Mouse (Mus musculus) 3T3-L1 (cell line): ENCODE measurements around the gene Atoh8.

Source experiments
- DNase-seq: peaks from one replicate; pipeline ENCODE4 v3.0.0-alpha.2; 2015; ENCODE audit warnings: low read depth, low spot score

Atoh8 gene

DNA sequence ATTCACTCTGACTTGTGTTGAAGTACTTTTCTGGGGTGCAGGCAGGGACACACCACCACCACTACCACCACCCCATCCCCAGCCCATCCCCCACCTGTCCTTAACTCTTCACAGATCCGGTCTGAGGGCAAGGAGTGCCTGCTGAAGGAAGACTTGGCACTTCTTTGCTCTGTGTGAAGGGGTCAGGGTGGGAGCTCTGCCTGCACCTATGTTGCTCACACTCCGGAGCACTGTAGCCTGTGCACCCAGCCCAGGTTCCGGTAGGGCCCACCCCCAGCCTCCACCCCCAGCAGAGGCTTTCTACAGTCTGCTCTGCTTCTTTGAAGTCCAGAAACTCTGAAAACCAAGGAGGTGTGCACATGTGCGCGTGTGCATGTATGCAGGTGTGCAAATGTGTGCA is 44.8 kb downstream of the Atoh8 start:
- no peak for DNase-seq

DNA sequence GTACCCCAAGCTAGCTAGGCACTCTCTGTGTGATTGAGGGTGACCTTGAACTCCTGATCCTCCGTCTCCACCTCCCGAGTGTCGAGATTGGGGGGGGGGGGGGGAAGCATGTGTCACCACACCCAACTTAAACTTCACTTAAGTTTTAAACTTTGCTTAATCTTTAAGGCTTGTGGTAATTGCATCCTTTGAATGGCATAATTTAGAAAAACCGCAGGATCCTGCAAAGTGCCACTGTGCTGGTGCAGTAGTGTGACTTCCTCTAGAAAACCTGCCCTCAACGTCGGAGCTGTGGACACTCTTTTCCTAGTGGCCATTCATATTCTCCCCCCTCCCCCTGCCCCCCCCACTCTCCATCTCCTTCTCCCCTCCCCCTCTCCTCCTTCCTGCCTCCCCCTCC is 45.3 kb downstream of the Atoh8 start:
- DNase-seq = no peak

DNA sequence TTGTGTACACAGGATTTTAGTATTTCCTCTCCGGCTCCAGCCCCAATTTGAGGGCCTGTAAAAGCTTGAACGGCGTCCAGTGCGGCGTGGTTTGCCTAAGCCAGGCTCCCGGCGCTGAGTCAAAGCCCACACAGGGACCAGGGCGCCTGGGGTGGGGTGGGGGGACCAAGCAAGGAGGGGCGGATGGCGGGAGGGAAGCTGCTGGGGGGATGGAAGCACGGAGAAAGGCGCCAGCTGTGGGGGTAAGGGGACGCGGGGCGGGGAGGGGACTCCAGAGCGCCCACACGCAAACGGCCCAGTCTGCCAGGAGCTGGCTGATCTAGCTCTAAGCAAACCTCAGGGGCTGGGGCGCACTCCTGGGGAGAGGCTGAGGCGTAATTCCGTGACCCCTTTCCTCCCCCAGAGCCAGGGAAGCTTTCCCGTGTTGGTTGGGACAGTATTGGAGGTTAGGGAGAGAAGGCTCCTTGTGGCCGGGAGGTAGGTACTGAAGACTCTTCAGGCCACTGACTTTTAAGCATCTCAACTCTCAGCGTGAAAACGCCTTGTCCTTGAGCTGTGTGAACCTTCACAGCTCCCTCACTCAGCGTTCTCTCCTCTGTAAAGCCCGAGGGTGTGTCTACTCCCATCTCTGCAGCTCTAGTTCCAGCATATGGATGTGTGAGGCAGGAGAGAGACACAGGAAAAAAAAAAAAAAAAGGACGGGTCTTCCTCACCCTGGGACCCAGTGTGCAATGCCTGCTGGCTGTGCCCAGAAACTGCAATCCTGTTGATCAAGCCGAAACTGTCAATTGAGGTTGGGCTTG is 46.1 kb downstream of the Atoh8 start:
- peak; percentile 72 for DNase-seq

DNA sequence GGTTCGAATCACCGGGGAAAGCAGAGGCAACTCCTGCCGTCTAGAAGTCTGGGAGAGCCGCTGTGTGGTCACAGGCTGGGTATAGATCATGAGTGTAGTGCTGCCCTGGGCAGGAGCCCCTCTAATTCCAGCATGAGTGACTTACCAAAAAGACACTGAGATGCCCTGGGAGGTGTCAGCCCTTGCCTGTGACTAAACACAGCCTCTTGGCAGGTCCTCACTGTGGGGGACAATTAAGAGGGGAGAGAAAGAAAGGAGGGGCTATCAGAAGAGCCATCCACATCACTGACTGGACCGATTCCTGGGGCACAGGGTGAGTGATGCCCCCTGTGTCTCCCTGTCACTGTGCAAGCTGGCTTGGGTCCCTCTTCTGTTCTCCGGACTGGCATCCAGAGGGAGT is 48.6 kb downstream of the Atoh8 start:
- DNase-seq = no peak

DNA sequence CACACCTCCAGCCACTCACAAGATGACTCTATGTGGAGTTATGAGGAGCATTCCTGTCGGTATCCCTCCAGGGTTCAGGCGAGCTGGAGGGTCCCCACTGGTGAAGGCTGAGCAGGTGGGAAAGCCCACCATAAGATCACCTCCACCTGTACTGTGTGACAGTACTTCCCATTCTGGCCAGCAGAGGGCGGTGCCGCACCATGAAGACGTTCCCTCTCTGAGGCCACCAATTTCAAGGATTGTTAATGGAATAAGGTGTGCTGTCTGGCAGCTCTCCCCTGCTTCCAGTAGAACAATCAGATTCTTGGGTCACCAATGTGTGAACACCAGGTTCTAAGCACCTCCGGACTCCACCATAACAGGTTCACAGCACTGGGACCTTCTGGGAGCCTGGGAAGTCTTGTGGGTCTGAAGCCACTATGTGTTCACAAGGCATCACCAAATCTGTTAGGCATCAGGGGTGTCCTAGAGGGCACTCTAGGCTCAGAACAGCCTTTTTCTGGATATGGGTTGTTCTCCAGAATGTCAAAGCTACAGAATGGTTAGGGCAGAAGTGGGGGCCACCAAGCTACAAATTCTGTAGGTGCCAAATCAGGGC is 49.4 kb downstream of the Atoh8 start:
- peak; percentile 86 for DNase-seq

DNA sequence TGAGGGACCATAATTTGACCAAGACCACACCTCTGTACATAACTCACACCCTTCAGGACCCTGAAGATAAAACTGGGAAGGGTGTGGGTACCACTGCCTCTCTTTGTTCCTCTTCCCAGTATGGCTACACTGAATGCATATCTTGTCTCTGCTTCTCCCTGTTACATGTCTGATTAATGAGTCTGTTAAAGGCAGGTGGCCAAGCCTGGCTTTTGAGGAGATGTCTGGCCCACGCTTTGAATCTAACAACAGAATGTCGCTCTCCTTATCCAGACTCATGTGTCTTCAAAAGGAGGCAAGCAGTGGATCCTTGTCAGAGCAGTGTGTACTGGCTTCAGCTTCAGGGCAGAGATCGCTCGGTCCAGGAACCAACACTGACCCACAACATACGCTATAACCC is 50.8 kb downstream of the Atoh8 start:
- DNase-seq = no peak

DNA sequence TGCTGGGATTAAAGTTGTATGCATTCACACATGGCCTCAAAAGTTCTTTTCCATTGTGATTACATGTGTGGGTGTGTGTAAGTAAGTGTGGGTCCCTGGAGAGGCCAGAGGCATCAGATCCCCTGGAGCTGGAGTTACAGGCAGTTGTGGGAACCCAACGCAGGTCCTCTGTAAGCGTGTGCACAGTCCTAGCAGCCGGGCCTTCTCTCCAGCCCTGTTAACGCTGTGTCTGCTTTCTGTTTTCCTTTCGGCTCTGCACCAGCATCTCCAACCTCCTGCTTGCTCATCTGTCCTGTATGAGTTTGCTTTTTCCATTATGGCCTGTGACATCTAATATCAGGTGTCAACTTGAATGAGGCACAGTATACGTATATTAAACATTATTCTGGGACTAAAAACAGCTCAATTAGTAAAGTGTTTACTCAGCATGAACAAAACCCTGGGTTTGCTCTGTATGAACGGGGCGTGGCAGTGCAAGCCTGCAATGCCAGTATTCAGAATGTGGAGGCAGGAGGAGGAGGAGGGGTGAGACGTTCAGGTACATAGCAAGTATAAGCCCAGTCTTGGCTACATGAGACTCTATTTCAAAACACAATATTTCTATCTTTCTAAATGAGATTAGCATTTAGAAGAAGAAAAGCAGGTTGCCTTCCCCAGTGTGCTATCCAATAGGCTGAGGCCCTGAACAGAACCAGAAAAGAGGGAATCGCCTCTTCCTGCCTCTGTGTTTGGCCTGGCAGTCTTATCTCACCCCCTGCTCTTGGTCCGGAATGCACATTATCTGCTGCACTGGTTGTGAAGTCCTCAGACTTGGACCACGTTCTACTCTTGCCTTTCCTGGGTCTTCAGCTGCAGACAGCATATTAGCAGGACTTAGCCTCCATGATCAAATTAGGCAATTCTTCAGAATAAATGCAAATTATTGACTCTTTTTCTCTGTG is 55.5 kb downstream of the Atoh8 start:
- no peak for DNase-seq

DNA sequence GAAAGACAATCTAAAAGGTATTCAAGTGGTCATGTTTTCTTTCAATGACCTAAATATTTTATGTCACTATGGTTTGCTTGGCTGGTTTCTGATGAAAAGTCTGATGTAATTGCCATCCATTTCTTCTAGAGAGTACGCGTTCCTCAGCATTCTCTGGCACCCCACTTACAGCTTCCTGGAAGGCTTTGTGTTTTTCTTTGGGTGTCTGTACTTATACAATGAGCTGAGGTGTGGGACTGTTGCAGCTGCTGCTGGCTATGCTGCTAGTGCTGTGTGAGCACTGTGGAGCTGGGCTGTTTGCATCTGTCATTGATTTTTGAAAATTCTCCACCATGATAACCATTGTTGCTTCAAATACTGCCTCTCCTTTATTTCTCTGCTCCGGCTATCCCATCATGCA is 56.4 kb downstream of the Atoh8 start:
- no peak for DNase-seq

DNA sequence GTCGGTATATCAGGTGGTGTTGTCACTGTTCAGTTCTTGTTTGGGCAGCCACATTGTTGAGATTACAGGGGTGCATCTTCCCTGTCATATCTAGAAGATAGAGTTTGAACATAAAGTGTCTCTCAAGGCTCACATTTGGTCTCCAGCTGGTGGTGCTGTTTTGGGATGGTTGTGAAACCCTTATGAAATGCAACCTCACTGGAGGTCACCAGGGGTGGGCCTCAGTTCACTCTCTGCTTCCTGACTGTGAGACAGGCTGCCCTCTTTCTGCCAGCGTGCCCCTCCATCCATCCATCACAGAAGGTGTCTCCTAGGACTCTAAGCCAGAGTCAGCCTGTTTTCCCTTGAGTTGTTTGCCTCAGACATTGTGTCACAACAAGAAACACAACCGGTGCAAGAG is 58.0 kb downstream of the Atoh8 start:
- DNase-seq = no peak

DNA sequence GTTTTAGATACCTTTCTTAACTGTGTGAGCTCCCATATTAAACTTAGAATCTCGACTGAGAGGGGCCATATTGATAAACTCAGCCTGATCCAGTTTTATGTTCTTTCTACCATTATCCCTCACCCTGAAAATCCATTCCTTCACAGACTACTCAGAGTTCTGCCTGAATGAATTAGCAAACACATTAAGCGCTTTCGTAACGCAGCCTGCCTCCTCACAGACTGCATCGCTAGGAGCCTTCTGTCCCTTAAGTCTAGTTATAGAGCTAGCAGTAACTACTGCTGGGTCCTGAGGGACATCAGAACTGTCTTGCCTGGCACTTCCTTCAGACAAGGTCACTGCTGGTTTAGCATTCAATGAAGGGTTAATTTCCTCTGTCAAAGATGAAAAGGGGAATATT is 59.4 kb downstream of the Atoh8 start:
- no peak for DNase-seq

DNA sequence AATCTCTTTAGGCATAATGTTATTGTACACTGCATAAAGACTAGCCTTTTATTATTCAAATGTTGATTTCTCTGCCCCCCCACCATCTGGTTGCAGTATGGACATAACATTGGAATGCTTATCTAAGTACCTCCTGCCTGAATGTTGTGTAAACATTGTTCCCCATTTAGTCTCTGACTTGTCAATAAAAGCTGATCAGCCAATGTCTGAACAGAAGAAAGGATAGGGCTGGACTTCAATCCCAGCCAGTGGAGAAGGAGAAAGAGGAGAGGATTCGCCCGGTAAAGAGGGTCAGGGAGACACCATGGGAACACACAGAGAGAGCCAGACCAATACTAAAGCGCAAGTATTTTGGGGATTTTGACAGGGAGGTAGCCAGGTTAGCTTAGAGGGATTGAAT is 60.0 kb downstream of the Atoh8 start:
- DNase-seq = no peak

DNA sequence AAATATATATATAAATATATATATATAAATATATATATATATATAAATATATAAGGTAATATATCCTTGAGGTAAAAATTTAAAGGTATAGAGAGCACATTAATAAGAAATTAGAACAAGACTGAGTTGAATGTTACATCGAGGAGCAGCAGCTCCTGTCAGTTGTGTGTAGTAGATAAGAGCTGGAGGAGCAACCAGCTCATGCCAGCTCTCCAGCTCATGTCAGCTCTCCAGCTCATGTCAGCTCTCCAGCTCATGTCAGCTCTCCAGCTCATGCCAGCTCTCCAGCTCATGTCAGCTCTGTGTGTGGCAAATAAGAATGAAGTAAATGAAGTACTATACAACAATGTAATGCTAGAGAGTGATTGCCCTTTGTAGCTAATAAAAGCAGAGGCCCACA is 62.0 kb downstream of the Atoh8 start:
- no peak for DNase-seq

DNA sequence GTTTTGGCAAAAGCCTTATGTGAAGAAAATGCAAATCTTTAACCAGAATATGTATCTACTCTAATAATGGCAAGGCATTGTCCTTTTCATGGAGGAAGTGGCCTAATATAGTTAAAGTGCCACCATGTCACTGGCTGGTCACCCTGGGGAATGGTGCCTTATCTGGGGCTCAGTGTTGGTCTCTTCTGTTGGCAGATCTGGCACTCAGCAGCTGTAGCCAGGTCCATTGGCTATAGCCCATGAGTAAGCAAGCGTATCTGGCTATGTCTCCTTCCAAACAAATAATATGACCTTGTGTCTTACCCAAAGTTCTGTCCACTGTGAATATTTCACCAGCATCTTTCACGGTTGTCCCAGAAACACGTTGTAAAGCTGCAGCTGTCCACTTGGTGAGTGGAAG is 64.0 kb downstream of the Atoh8 start:
- no peak for DNase-seq

DNA sequence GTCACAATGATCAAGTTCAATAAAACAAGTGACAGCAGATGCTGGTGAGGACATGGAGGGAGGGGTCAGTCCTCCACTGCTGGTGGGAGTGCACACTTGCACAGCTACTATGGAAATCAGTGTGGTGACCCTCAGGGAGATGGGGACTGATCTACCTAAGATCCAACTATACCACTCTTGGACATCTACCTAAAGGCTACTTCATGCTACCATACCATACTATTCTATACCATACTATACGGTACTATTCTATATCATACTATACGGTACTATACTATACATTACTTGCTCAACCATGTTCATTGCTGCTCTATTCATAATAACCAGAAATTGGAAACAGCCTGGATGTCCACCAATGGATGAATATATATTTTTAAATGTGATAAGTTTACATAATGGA is 69.5 kb downstream of the Atoh8 start:
- no peak for DNase-seq

DNA sequence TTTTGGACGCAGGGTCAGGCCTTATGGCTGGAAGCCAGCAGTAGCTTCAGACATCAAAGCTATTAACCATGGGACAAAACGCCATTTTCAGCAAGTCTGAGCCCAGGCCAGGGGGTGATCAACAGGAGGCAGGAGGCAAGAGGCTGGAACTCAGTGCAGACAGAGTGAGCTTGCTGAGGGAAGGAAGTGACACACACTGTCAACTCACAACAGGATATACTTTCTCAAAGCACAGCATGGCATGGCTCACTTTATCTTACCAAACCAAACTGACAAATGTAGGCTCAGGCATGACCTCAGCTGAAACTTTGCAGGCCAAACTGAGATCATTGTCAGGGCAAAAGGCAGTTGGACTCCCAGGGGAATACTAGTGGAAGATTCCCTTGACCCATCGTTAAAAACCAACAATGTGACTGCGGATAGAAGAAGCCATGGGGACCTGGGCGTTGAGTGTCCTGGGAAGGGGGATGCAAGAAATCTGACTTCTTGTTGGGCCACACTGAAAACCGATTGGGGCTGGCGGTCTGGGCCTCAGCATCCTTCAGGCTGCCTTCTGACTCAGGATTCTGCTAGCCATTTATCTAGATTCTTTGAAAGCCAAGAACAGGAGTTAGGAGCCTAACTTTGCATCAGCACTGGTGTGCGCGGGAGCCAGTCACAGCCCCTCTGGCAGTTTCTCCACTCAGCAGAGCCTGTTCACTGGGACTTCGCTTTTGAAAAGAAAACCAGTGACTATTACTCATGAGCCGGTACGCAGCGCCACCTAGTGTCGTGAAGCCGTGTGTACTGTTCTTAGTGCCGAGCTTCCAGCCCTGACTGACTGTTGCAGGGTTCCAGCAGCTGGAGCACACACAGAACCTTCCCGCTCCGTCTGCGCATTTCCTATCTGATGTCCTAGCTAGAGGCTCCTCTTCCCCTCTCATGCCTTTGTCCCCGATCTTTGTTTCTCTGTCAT is 70.8 kb downstream of the Atoh8 start:
- DNase-seq = peak; percentile 99

DNA sequence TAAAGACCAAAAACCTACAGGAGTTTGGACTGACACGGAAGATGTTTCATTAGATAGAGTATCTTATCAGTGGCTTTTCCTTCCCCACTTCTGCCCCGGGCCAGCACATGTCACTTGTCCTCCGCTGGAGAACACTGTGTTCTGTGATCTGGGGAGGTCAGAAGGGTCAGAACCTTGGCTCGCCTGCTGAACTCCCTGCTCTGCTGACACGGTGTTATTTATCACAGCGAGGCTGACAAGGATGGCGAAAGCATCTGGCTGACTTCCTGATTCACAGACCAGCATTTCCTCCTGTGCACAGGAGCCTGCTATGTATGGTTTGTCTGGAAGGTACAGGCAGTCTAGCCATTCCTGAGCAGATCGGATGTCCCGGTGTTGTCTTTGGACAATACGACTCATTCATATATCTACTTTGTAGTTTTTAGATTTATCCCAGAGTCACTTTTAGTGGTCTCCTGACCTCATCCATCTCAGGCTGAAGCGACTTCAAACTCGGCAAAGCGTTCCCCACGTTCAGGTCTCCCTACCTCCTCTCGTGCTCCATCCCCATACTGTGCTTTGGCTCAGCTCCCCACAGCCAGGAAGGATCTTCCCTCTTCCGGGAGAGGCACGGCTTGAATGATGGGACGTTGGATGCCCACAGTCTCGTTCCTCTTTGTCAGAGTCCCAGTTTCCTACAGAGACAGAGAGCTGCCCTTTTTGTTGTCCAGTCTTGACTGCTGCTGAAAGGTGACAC is 73.1 kb downstream of the Atoh8 start:
- peak; percentile 68 for DNase-seq

DNA sequence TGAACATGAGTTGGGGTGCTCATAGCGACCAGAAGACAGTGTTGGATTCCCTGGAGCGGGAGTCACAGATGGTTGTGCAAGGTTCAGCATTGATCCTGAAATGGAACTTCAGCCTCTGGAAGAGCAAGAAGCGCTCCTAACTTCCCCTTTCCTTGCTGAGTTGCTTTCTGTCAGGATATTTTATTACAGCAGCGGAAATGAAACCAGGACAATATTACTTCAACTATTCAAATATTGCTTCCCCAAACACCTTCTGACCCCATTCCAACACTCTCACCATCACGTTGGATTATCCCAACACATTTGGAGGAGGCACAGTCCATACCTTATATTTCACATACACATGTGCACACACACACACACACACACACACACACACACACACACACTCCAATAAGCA is 73.6 kb downstream of the Atoh8 start:
- DNase-seq = no peak

DNA sequence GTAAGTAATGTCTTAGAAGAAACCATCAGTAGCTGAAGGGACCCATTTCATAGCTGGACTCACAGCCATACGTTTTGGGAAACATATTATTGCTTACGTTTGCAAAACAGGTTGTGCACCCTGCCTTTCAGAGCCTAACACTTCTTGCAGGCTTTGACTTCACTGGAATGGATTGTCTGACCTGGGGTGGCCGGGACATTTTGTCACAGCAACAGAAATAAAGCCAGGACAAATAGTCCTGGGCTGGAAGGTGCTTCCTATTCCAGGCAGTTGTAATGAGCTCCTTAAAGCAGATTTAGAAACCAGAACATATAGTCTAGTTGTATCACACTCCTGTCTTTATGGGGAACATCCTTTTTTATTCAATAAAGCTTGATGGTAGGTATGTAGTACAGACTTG is 74.4 kb downstream of the Atoh8 start:
- DNase-seq = no peak

DNA sequence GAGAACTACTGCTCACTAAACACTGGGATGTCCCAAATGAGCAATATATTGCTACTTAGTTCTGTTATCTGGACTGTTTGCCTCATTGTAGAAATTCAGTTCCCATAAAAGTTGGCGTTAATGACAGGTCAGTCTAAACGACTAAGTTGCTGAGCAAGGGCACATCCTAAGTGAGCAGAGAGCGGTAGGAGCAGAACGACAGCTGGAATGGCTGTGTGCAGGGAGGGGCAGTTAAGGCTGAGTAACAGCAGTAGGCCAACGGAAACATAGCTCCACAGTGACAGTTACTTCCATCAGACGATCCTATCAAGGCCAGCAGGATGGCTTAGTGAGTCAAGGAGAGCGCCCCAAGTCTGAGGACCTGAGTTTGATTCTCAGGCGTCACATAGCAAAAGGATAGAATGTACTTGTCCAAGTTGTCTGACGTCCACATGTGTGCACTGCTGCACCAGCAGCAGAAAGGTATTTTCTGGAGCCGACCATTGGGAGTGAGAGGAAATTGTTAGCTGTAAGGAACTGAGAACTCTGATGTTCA is 75.4 kb downstream of the Atoh8 start:
- DNase-seq = no peak
